Mouse (Mus musculus) myocyte (in vitro differentiated cells): ENCODE results near the gene Cmtm3. TPM values are rescaled to one million over a fixed set of nuclear protein-coding genes. Genes with fewer than 3 reads are reported as not detected.
A peak's percentile ranks its signal among the peaks of the same experiment; 100 is the strongest.

Experiments used
- H3K27me3 ChIP-seq: one replicate; pipeline ENCODE4 v1.6.1; 2011; ENCODE audit not compliant: control insufficient read depth, insufficient read depth, insufficient read length
- H3K36me3 ChIP-seq: one replicate; pipeline ENCODE4 v1.6.1; 2011; ENCODE audit not compliant: control insufficient read depth, insufficient read depth
- H3K4me2 ChIP-seq: one replicate; pipeline ENCODE4 v1.6.1; 2011; ENCODE audit warnings: low read depth, control low read depth
- H3K4me3 ChIP-seq: one replicate; pipeline ENCODE4 v1.5.1; 2011; ENCODE audit warnings: mild to moderate bottlenecking, control low read depth, moderate library complexity
- H3K79me2 ChIP-seq: one replicate; pipeline ENCODE4 v1.6.1; 2011; ENCODE audit not compliant: control insufficient read depth, insufficient read depth
- H3ac ChIP-seq: one replicate; pipeline ENCODE4 v1.6.1; 2011; ENCODE audit not compliant: control insufficient read depth, insufficient read length
- CEBPB ChIP-seq: IDR thresholded peaks from 2 replicates; pipeline ENCODE4 v1.6.1; 2011; ENCODE audit warnings: mild to moderate bottlenecking, moderate library complexity; ENCODE audit not compliant: poor library complexity, insufficient read depth, severe bottlenecking
- E2F4 ChIP-seq: IDR thresholded peaks from one replicate; pipeline ENCODE4 v1.6.1; 2011; ENCODE audit warnings: mild to moderate bottlenecking, control low read depth, moderate library complexity; ENCODE audit not compliant: insufficient read depth
- MAX ChIP-seq: IDR thresholded peaks from one replicate; pipeline ENCODE4 v1.6.1; 2011; ENCODE audit warnings: low read depth, mild to moderate bottlenecking, control low read depth
- MYOD1 ChIP-seq, 3 experiments: IDR thresholded peaks; one replicate each; pipeline ENCODE4 v1.6.1; 2011; ENCODE audit warnings: control low read depth in 2 of 3, low read depth in 2 of 3, mild to moderate bottlenecking in 2 of 3, moderate library complexity in 1 of 3; ENCODE audit not compliant: insufficient read length in 2 of 3, control insufficient read depth in 1 of 3
- MYOG ChIP-seq, 3 experiments: IDR thresholded peaks; one replicate each; pipeline ENCODE4 v1.6.1; 2011; ENCODE audit warnings: control low read depth in 2 of 3, low read depth in 2 of 3, mild to moderate bottlenecking in 2 of 3; ENCODE audit not compliant: insufficient read length in 2 of 3, control insufficient read depth in 1 of 3, insufficient read depth in 1 of 3
- POLR2A ChIP-seq: IDR thresholded peaks from one replicate; pipeline ENCODE4 v1.6.1; 2011; ENCODE audit warnings: low read depth, mild to moderate bottlenecking, control low read depth, moderate library complexity; ENCODE audit not compliant: insufficient read length
- POLR2AphosphoS2 ChIP-seq: IDR thresholded peaks from one replicate; pipeline ENCODE4 v1.6.1; 2011; ENCODE audit warnings: low read depth, control low read depth; ENCODE audit not compliant: insufficient read length
- REST ChIP-seq: IDR thresholded peaks from one replicate; pipeline ENCODE4 v1.6.1; 2011; ENCODE audit warnings: mild to moderate bottlenecking, control low read depth, moderate library complexity; ENCODE audit not compliant: insufficient read depth, insufficient read length
- SRF ChIP-seq: IDR thresholded peaks from one replicate; pipeline ENCODE4 v1.6.1; 2011; ENCODE audit warnings: low read depth; ENCODE audit not compliant: control insufficient read depth, insufficient read length
- TCF12 ChIP-seq: IDR thresholded peaks from one replicate; pipeline ENCODE4 v1.6.1; 2011; ENCODE audit warnings: mild to moderate bottlenecking, control low read depth; ENCODE audit not compliant: poor library complexity, insufficient read depth, severe bottlenecking
- TCF3 ChIP-seq: IDR thresholded peaks from one replicate; pipeline ENCODE4 v1.6.1; 2011; ENCODE audit warnings: low read depth, control low read depth; ENCODE audit not compliant: insufficient read length
- USF1 ChIP-seq: IDR thresholded peaks from one replicate; pipeline ENCODE4 v1.6.1; 2011; ENCODE audit warnings: low read depth, mild to moderate bottlenecking, control low read depth, moderate library complexity
- polyA plus RNA-seq: library from polyadenylated mRNA; unstranded; fragments of >200 nt; fragmentation: generic; extraction: Trizol; gene quantifications from one replicate; pipeline ENCODE4 v1.2.1, GENCODE M21; 2012; ENCODE audit warnings: missing spikeins

The Cmtm3 gene
- polyA plus RNA-seq, 1 experiment = 28.6 TPM

- Histone ChIP-seq H3K27me3 (no peaks in the 10 kb centered on the region), H3K4me2 (peak within 1 kb of the TSS; percentile 83), H3K79me2 (peaks cover 6% of the 10 kb centered on the region), H3ac (peak within 1 kb of the TSS; percentile 29), H3K36me3 (no peaks in the 10 kb centered on the region), H3K4me3 (peak within 1 kb of the TSS; percentile 29)
- peak; percentile 18 for TF ChIP-seq E2F4
- TF ChIP-seq USF1 = no peak
- no peak for TF ChIP-seq MAX
- TF ChIP-seq SRF = no peak
- TF ChIP-seq REST = no peak
- no peak for TF ChIP-seq TCF3
- TF ChIP-seq CEBPB = no peak
- peak; percentile 64 for TF ChIP-seq POLR2AphosphoS2
- TF ChIP-seq MYOD1 (IDR thresholded peaks at IDR 0.05; ENCODE audit: control insufficient read depth in 1 of 3, insufficient read length in 2 of 3, low read depth in 2 of 3) = no peak
- TF ChIP-seq TCF12 = no peak
- peak; percentile 71 for TF ChIP-seq POLR2A
- TF ChIP-seq MYOG (IDR thresholded peaks at IDR 0.05; ENCODE audit: control insufficient read depth in 1 of 3, insufficient read depth in 1 of 3, insufficient read length in 2 of 3, low read depth in 2 of 3) = no peak
Observed at GRCm38 (mm10) chr8:104395703-104396357, 56.6 kb downstream of the Cmtm3 start, which contains the start of gene Cmtm4. Gene Cmtm4, minus strand, starts transcription at chr8:104395807.

Other genes starting within 250 kb of the Cmtm3 start
- 0.11 TPM for gene Cdh5, start 237.8 kb upstream of the Cmtm3 start, polyA plus RNA-seq
- 0.34 TPM for gene Bean1, start 169.0 kb upstream of the Cmtm3 start, polyA plus RNA-seq
- gene Tk2, start 90.9 kb upstream of the Cmtm3 start, polyA plus RNA-seq = 10.3 TPM
- gene Cklf, start 88.5 kb upstream of the Cmtm3 start, polyA plus RNA-seq = 12.2 TPM
- gene Cmtm2a, start 46.2 kb upstream of the Cmtm3 start, polyA plus RNA-seq = not detected
- gene Gm45711, start 29.3 kb upstream of the Cmtm3 start, polyA plus RNA-seq = not detected
- not detected for gene Cmtm1, start 29.3 kb upstream of the Cmtm3 start, polyA plus RNA-seq
- not detected for gene Gm11020, start 17.8 kb upstream of the Cmtm3 start, polyA plus RNA-seq
- gene Cmtm2b, start 17.2 kb upstream of the Cmtm3 start, polyA plus RNA-seq = not detected
- gene Cmtm4, start 56.4 kb downstream of the Cmtm3 start, polyA plus RNA-seq = 5.5 TPM
- gene Dync1li2, start 103.6 kb downstream of the Cmtm3 start, polyA plus RNA-seq = 45.0 TPM
- not detected for gene Terb1, start 170.5 kb downstream of the Cmtm3 start, polyA plus RNA-seq
- 15.4 TPM for gene Nae1, start 195.2 kb downstream of the Cmtm3 start, polyA plus RNA-seq
- gene Car7, start 195.3 kb downstream of the Cmtm3 start, polyA plus RNA-seq = 0.64 TPM